Mouse (Mus musculus) ovary, adult 2 months (tissue): ENCODE data around the gene Timm8a1. TPM values are rescaled to one million over a fixed set of nuclear protein-coding genes. Genes with fewer than 3 reads are reported as not detected.

ENCODE experiments used
- polyA plus RNA-seq: library from polyadenylated mRNA; depleted of rRNA; stranded (reverse); fragments of >200 nt; gene quantifications from 2 replicates; pipeline ENCODE4 v1.2.3, GENCODE M21; 2012; rRNA removed

The Timm8a1 gene
- 0.53 and 0.89 TPM in 2 replicates for polyA plus RNA-seq

DNA sequence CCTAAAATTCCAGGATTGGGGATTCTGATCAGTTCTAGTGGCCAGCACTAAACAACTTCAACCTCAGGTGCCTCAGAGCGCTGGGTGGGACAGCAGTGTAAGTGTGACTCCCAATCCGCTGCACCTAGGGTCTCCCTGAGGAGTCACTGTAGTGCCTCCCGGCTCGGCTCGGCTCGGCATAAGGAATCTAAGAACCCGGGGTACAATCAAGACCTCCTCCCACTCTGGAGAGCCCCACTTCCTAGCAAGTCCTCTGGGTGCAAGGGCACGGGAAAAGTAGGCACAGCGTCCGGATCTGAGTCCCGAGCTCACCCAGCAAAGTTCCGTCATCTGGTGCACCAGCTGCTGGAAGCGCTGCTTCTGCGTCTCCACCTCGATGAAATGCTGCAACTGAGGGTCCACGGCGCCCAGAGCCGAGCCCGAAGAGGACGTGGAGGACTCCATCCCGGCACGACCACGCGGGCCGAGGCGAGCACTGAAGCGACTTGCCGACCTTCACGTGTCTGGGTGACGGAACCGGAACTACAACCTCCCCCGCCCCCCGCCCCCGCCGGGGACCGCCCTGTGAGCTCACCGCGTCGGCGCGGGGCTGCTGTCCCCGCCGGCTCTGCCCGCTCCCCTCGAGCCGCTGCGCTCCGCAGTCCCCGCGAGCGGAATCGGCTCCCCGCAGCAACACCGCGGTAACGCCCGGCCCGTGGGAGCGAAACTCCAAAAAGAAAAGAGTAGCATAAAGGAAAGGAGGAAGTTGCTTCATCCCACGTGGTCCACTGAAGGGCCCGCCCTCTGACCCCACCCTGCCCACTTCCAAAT is at the start of gene Timm8a1:
Timm8a1 (minus strand) TSS at position 721 of the 810 bp plus-strand sequence.

GRCm38 (mm10) chrX:134585103-134586002 is 43.7 kb upstream of the Timm8a1 start, which contains the start of gene Rpl36a:
Gene Rpl36a (plus strand): TSS chrX:134585654.

DNA sequence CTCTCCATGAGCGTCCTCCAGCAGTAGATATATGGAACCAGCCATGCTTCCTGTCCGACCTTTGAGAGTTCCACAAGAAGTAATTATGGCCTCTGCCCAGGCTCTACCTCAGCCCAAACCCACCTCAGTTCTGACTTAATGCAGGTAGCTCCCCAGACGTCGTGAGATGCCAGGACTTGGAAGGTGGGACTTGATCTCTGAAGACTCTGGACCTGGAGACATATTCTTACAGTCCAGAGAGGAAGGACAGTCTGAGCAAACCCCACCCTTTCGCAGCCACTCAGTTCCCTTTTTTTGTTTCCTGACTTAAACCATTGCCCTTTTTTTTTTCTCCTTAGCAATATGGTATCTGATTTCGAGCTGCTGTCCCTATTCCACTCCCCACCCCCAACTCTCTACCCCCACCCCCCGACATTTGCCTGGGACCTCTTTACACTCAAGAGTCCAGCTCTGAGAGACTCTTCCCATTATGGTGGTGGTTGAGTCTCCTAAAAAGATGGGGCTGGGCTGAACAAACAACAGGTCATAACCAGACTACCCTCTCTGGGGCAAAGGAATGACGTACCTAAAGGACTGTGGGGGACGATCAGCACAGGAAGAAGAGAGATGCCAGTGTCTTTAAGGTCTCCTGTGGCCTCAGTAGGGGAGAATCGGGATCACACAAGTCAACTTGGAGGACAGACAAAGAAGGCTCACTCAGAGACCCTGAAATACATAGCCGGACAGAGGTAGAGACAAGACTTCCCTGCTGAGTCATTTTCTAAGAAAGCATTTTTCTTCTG is 41.4 kb upstream of the Timm8a1 start, which contains the start of gene Btk:
Btk (minus strand) TSS at position 683 of the 782 bp plus-strand sequence.

Other genes with a start within 250 kb of the Timm8a1 start
- gene Tmem35a, start 246.6 kb downstream of the Timm8a1 start, polyA plus RNA-seq, result 11.7 and 14.8 TPM in 2 replicates
- 0.57 and 1.0 TPM in 2 replicates for gene Cenpi, start 233.8 kb downstream of the Timm8a1 start, polyA plus RNA-seq
- 3.1 and 4.0 TPM in 2 replicates for gene Drp2, start 137.3 kb downstream of the Timm8a1 start, polyA plus RNA-seq
- gene Taf7l, start 65.4 kb downstream of the Timm8a1 start, polyA plus RNA-seq, result not detected in 2 replicates
- gene Btk, start 41.7 kb upstream of the Timm8a1 start, polyA plus RNA-seq, result 0.07 and 0.26 TPM in 2 replicates
- gene Rpl36a, start 43.8 kb upstream of the Timm8a1 start, polyA plus RNA-seq, result 119 and 151 TPM in 2 replicates
- 1.5 and 2.1 TPM in 2 replicates for gene Gla, start 59.3 kb upstream of the Timm8a1 start, polyA plus RNA-seq
- 4.6 and 6.8 TPM in 2 replicates for gene Hnrnph2, start 59.3 kb upstream of the Timm8a1 start, polyA plus RNA-seq
- 1.2 and 1.4 TPM in 2 replicates for gene Armcx4, start 144.7 kb upstream of the Timm8a1 start, polyA plus RNA-seq
- 3.7 and 4.2 TPM in 2 replicates for gene Armcx1, start 176.1 kb upstream of the Timm8a1 start, polyA plus RNA-seq
- 7.6 and 10.4 TPM in 2 replicates for gene Armcx6, start 209.6 kb upstream of the Timm8a1 start, polyA plus RNA-seq
- 4.1 and 4.9 TPM in 2 replicates for gene Armcx3, start 214.7 kb upstream of the Timm8a1 start, polyA plus RNA-seq